Mouse (Mus musculus) neural tube, embryonic 14.5 days (tissue): ENCODE results near the gene Cttnbp2nl. TPM values are rescaled to one million over a fixed set of nuclear protein-coding genes. Genes with fewer than 3 reads are reported as not detected.

Experiments used
- ATAC-seq: fragments of 200-750 bp; cut with Nextera tagmentation; 2 replicates; pipeline ENCODE4 v1.8.0; 2017; ENCODE audit warnings: low read depth, mild to moderate bottlenecking, moderate TSS enrichment, moderate library complexity
- H3K27ac ChIP-seq: fragments of 300-500 bp; sonication (generic); 2 replicates; pipeline ENCODE4 v1.5.1; 2014; ENCODE audit warnings: low read depth, mild to moderate bottlenecking, control low read depth, low read length, moderate library complexity, mixed read lengths
- H3K27me3 ChIP-seq: fragments of 300-500 bp; sonication (generic); 2 replicates; pipeline ENCODE4 v1.6.1; 2014; ENCODE audit warnings: low read length; ENCODE audit not compliant: control insufficient read depth, insufficient read depth
- H3K36me3 ChIP-seq: fragments of 300-500 bp; sonication (generic); 2 replicates; pipeline ENCODE4 v1.6.1; 2014; ENCODE audit warnings: low read length, mixed read lengths; ENCODE audit not compliant: control insufficient read depth, insufficient read depth
- H3K4me1 ChIP-seq: fragments of 300-500 bp; sonication (generic); 2 replicates; pipeline ENCODE4 v1.6.1; 2014; ENCODE audit warnings: low read length; ENCODE audit not compliant: control insufficient read depth, insufficient read depth
- H3K4me2 ChIP-seq: fragments of 300-500 bp; sonication (generic); 2 replicates; pipeline ENCODE4 v1.6.1; 2014; ENCODE audit warnings: mild to moderate bottlenecking, low read depth, low read length, control low read depth
- H3K4me3 ChIP-seq: fragments of 300-500 bp; sonication (generic); 2 replicates; pipeline ENCODE4 v1.5.1; 2014; ENCODE audit warnings: low read depth, low read length, control low read depth, mixed read lengths
- H3K9ac ChIP-seq: fragments of 300-500 bp; sonication (generic); replicated peaks from 2 replicates; pipeline ENCODE4 v1.6.1; 2014; ENCODE audit warnings: low read depth, mild to moderate bottlenecking, control low read depth, low read length, mixed read lengths
- H3K9me3 ChIP-seq: fragments of 300-500 bp; sonication (generic); 2 replicates; pipeline ENCODE4 v1.6.1; 2016; ENCODE audit warnings: low read length; ENCODE audit not compliant: control insufficient read depth
- WGBS: fragments of 180-500 bp; shearing (Covaris S2); extraction: QIAGEN DNeasy Blood & Tissue Kit; methylation state at CpG from one replicate; pipeline ENCODE4 v1.1.7; 2014; 5-methylcytosine and 5-hydroxymethylcytosine counted together
- polyA plus RNA-seq: library from polyadenylated mRNA; unstranded; fragments of >200 nt; fragmentation: Nextera tagmentation; extraction: Ambion mirVana; gene quantifications from 2 replicates; pipeline ENCODE4 v1.2.1, GENCODE M21; 2014

Cttnbp2nl gene
- polyA plus RNA-seq, 1 experiment from 2014 or later = 37.3 TPM

DNA sequence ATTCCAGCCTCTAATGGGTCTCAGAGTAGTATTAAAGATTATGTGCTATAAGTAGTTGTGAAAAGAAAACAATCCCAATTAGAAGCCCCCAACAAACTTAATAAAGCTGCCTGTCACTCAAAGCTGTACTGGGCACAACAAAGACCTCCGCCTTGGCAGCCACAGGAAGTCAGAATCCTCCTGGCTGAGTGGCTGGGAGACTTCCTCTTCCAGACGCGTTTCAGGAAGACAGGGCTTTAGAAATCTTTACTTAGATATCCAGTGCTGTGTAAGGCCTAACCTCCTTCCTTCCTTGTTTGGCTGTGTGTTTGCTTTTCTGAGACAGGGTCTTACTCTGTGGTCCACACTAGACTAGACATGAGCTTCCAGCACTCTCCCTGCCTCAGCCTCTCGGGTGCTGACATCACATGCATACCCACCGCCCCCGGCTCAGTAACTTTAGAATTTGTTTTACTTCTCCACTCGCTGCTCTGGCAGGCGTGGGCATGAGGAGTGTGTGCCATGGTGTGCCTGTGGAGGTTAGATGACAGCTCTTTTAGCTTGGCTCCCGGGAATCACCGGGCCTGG lies 16.6 kb downstream of the Cttnbp2nl start:
- Histone ChIP-seq H3K27me3 (no peaks in the 10 kb centered on the region), H3K4me1 (no peaks in the 10 kb centered on the region), H3K36me3 (peaks cover 38% of the 10 kb centered on the region), H3K4me2 (no peak overlapping the region), H3K9me3 (no peaks in the 10 kb centered on the region), H3K27ac (no peak overlapping the region), H3K9ac (no peak overlapping the region), H3K4me3 (no peak overlapping the region)
- 93% methylated on average over 10 of the region's 10 CpGs for WGBS
- no peak for ATAC-seq

DNA sequence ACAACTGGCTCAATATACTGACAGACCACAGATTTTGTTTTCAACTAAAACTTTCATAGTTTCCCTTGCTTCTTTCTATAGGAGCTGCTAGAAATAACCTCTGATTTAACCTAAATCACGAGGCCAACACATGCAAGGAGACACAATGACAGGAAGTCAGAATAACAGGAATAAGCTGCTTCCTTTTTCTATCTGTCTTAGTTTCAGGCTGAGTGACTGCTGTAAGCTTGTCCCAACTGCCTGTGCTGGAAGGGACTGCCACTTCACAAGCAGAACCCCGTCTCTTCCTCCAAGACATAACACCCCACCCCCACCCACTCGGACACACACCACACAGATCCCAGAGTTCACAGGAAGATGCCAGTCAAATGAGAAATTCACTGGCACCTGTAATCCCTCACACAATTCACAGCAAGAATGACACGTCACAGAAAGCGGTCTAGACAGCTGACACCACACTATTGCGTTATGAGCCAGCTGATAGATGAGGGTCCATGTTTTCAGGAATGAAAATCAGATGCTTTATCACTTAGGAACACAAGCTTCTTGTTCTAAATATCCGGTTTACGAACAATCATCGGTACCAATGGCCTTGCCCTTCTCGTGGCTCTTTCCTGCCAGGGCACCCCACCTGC lies 29.5 kb downstream of the Cttnbp2nl start:
- H3K4me3 ChIP-seq = no peak overlapping the region
- 82% methylated on average over 10 of the region's 10 CpGs for WGBS
- H3K27me3 ChIP-seq = no peaks in the 10 kb centered on the region
- no peak for ATAC-seq
- H3K27ac ChIP-seq = no peak overlapping the region
- H3K4me2 ChIP-seq = no peak overlapping the region
- H3K36me3 ChIP-seq = peaks cover 11% of the 10 kb centered on the region; the same call in 1 of the 2 replicates
- no peaks in the 10 kb centered on the region for H3K9me3 ChIP-seq
- H3K4me1 ChIP-seq = no peaks in the 10 kb centered on the region
- no peak overlapping the region for H3K9ac ChIP-seq

GRCm38 (mm10) chr3:105019826-105020692 lies 32.9 kb downstream of the Cttnbp2nl start:
- no peak for ATAC-seq
- H3K27ac ChIP-seq = no peak overlapping the region
- H3K27me3 ChIP-seq = no peaks in the 10 kb centered on the region
- H3K4me3 ChIP-seq = no peak overlapping the region
- no peak overlapping the region for H3K4me2 ChIP-seq
- WGBS = 57% methylated on average over 12 of the region's 12 CpGs
- peaks cover 9% of the 10 kb centered on the region; the same call in 1 of the 2 replicates for H3K36me3 ChIP-seq
- no peak overlapping the region for H3K9ac ChIP-seq
- H3K4me1 ChIP-seq = no peaks in the 10 kb centered on the region
- no peaks in the 10 kb centered on the region for H3K9me3 ChIP-seq

- no peaks in the 10 kb centered on the region for H3K27me3 ChIP-seq
- H3K27ac ChIP-seq = no peak overlapping the region; the same call in 1 of the 2 replicates
- no peaks in the 10 kb centered on the region for H3K4me1 ChIP-seq
- no peak overlapping the region for H3K9ac ChIP-seq
- H3K4me3 ChIP-seq = no peak overlapping the region
- no peaks in the 10 kb centered on the region for H3K9me3 ChIP-seq
- ATAC-seq = no peak
- 94% methylated on average over 6 of the region's 6 CpGs for WGBS
- H3K4me2 ChIP-seq = no peak overlapping the region
- peaks cover 9% of the 10 kb centered on the region; the same call in 1 of the 2 replicates for H3K36me3 ChIP-seq
Observed at GRCm38 (mm10) chr3:105018783-105019105, 34.2 kb downstream of the Cttnbp2nl start.

- ATAC-seq = no peak
- H3K4me2 ChIP-seq = no peak overlapping the region
- no peaks in the 10 kb centered on the region for H3K9me3 ChIP-seq
- H3K36me3 ChIP-seq = peaks cover 9% of the 10 kb centered on the region; the same call in 1 of the 2 replicates
- H3K4me3 ChIP-seq = no peak overlapping the region
- H3K9ac ChIP-seq = no peak overlapping the region
- H3K4me1 ChIP-seq = no peaks in the 10 kb centered on the region
- H3K27ac ChIP-seq = no peak overlapping the region; the same call in 1 of the 2 replicates
- WGBS = 89% methylated on average over 10 of the region's 10 CpGs
- H3K27me3 ChIP-seq = no peaks in the 10 kb centered on the region
Observed at GRCm38 (mm10) chr3:105018085-105018782, 34.7 kb downstream of the Cttnbp2nl start.

DNA sequence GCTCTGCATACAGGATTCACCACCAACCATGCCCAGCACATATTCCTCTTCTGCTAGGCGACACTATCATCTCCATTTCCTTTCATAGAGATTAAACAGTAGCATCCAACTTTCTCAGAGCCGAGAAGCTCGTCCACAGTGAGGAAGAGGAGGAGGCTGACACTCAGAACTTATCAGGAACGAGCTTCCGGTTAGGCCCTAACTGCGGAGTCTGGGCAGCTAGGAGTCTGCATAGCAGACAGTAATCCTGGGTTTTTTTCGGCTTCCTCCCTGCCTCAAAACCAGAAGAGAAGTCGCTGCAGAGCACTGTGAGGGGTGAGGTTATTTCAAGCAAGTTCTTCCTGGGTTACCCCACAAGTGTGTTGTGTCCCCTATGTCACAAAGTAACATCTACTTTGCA lies 35.6 kb downstream of the Cttnbp2nl start:
- no peak overlapping the region for H3K27ac ChIP-seq
- 87% methylated on average over 8 of the region's 8 CpGs for WGBS
- H3K36me3 ChIP-seq = peaks cover 9% of the 10 kb centered on the region; the same call in 1 of the 2 replicates

DNA sequence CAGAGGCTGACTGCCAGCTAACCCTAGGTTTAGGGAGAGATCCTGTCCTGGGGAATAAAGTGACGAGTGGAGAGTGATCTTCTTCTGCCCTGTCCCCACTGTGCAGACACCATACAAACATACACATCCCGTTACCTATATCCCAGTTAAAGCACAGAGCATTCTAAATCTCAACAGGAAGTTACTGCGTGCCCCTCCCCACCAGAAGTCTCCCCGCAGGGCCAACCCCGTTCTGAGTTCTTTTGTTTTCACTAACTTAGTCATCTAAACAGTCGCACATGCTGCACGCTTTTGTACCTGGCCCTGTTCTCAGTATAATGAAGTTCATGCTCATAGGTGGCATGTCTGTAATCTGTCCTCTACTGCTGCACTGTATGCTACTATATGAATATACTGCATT lies 36.7 kb downstream of the Cttnbp2nl start:
- WGBS = 79% methylated on average over 7 of the region's 7 CpGs
- H3K27ac ChIP-seq = no peak overlapping the region
- ATAC-seq = 0 out of 2 replicates have a peak, but pooled peaks have one; percentile 31

More for the DNA sequence above, 35.6 kb downstream of the Cttnbp2nl start:
- H3K4me3 ChIP-seq = no peak overlapping the region
- H3K4me2 ChIP-seq = no peak overlapping the region
- no peak overlapping the region for H3K9ac ChIP-seq
- H3K4me1 ChIP-seq = no peaks in the 10 kb centered on the region
- no peak for ATAC-seq
- no peaks in the 10 kb centered on the region for H3K27me3 ChIP-seq
- H3K9me3 ChIP-seq = no peaks in the 10 kb centered on the region

GRCm38 (mm10) chr3:105014908-105015307 lies 38.0 kb downstream of the Cttnbp2nl start:
- no peak overlapping the region for H3K4me2 ChIP-seq
- H3K4me3 ChIP-seq = no peak overlapping the region
- no peak overlapping the region for H3K27ac ChIP-seq
- peaks cover 23% of the 10 kb centered on the region for H3K36me3 ChIP-seq
- WGBS = 96% methylated on average over 2 of the region's 2 CpGs
- ATAC-seq = no peak
- no peaks in the 10 kb centered on the region for H3K4me1 ChIP-seq
- H3K9ac ChIP-seq = no peak overlapping the region
- no peaks in the 10 kb centered on the region for H3K9me3 ChIP-seq
- H3K27me3 ChIP-seq = no peaks in the 10 kb centered on the region

More for the DNA sequence above, 36.7 kb downstream of the Cttnbp2nl start:
- Histone ChIP-seq H3K4me2 (no peak overlapping the region), H3K27me3 (no peaks in the 10 kb centered on the region), H3K9me3 (no peaks in the 10 kb centered on the region), H3K4me3 (no peak overlapping the region), H3K4me1 (no peaks in the 10 kb centered on the region), H3K9ac (no peak overlapping the region), H3K36me3 (peaks cover 11% of the 10 kb centered on the region)
